Comparison of ENCODE assay signal across 19 mouse cellular contexts in genomic region chr5:117271945-117272344, GRCm38 (mm10). TPM values are rescaled to one million over a fixed set of nuclear protein-coding genes. Genes with fewer than 3 reads are reported as not detected.
DNase-seq lines count a peak whose midpoint lies in the region; ATAC-seq lines count a peak whose summit lies in the region.
"Had no signal": no experiment of that assay in that cellular context is flagged by ENCODE, and none has a peak within 500 bp of the region (broad histone marks: within the 10 kb centered on the region; RNA-seq: fewer than 3 reads in every experiment).

No protein-coding gene starts in this region.

- no peak overlapping the region for H3K4me3 ChIP-seq in forebrain, embryonic 11.5 days (ENCODE audit: low read depth, low read length)
- H3K4me3 ChIP-seq: heart, embryonic 15.5 days; hindbrain, embryonic 12.5 days; liver, embryonic 12.5 days; lung, embryonic 15.5 days; stomach, embryonic 15.5 days had no signal

- no peaks in the 10 kb centered on the region for H3K9me3 ChIP-seq in forebrain, embryonic 11.5 days (ENCODE audit: control insufficient read depth, low read length)
- H3K9me3 ChIP-seq: heart, embryonic 15.5 days; hindbrain, embryonic 12.5 days; liver, embryonic 12.5 days; lung, embryonic 15.5 days; stomach, embryonic 15.5 days had no signal

- no peak overlapping the region for H3K27ac ChIP-seq in forebrain, embryonic 11.5 days (ENCODE audit: low read depth, low read length)
- H3K27ac ChIP-seq: heart, embryonic 15.5 days; hindbrain, embryonic 12.5 days; kidney, postnatal 0 days; liver, embryonic 12.5 days; lung, embryonic 15.5 days; stomach, embryonic 15.5 days had no signal

- 90% methylated on average over 14 of the region's 14 CpGs for WGBS in forebrain, embryonic 11.5 days

- H3K36me3 ChIP-seq in forebrain, embryonic 11.5 days (ENCODE audit: control insufficient read depth, insufficient read depth, low read length): no peaks in the 10 kb centered on the region
- H3K36me3 ChIP-seq: heart, embryonic 15.5 days; lung, embryonic 15.5 days had no signal

- no peak for ATAC-seq in forebrain, embryonic 11.5 days (replicated peaks; ENCODE audit: low FRiP score)
- ATAC-seq: intestine, embryonic 16.5 days; liver, embryonic 12.5 days had no signal

- intact Hi-C loops in left cerebral cortex, postnatal 25 days (cut with DNase I): no loop called here

- no peaks in the 10 kb centered on the region for H3K4me1 ChIP-seq in forebrain, embryonic 11.5 days (replicated peaks; ENCODE audit: control insufficient read depth, insufficient read depth, low read length)
- H3K4me1 ChIP-seq: heart, embryonic 15.5 days; hindbrain, embryonic 12.5 days; liver, embryonic 12.5 days; lung, embryonic 15.5 days; stomach, embryonic 15.5 days had no signal

- H3K9ac ChIP-seq in forebrain, embryonic 11.5 days (ENCODE audit: low read length): no peak overlapping the region
- H3K9ac ChIP-seq: heart, embryonic 15.5 days; hindbrain, embryonic 12.5 days; liver, embryonic 12.5 days; lung, embryonic 15.5 days; stomach, embryonic 15.5 days had no signal

- H3K27me3 ChIP-seq in forebrain, embryonic 11.5 days (ENCODE audit: control insufficient read depth, insufficient read depth, low read length): no peaks in the 10 kb centered on the region
- H3K27me3 ChIP-seq: heart, embryonic 15.5 days; hindbrain, embryonic 12.5 days; liver, embryonic 12.5 days; lung, embryonic 15.5 days; stomach, embryonic 15.5 days had no signal

- DNase-seq in cerebellum, adult 18-20 months: peak; percentile 28 to 44
- DNase-seq in cerebellum, adult 9-11 months: no peak
- peak; percentile 89 for DNase-seq in brain, adult 2 months (ENCODE audit: low read depth, low spot score)
- DNase-seq in layer of hippocampus, adult 8-10 months (ENCODE audit: low spot score in 2 of 2): peak; percentile 68 to 74
- peak; percentile 64 to 94 for DNase-seq in left cerebral cortex, postnatal 25 days (ENCODE audit: low spot score in 2 of 2)
- no peak for DNase-seq in yolk sac, embryonic 10.5 days (ENCODE audit: low spot score)
- no peak for DNase-seq in ovary, adult 18-20 months (ENCODE audit: low spot score)
- DNase-seq in forebrain, embryonic 11.5 days (ENCODE audit: low spot score): no peak
- DNase-seq: adrenal gland, postnatal 36 days; midbrain, embryonic 14.5 days; spleen, adult 18-20 months; thymus, postnatal 14 days had no signal

- no peak overlapping the region for H3K4me2 ChIP-seq in forebrain, embryonic 11.5 days (ENCODE audit: low read depth, low read length, severe bottlenecking)
- H3K4me2 ChIP-seq: heart, embryonic 15.5 days; hindbrain, embryonic 12.5 days; liver, embryonic 12.5 days; lung, embryonic 15.5 days; stomach, embryonic 15.5 days had no signal

RNA-seq across cellular contexts. Expression of gene Pebp1, which starts 15.5 kb away (rescaled TPM):
- total RNA-seq in layer of hippocampus, adult 8-10 months (2022): 100 to 1,000 TPM; 650 to 713 (median 683) TPM
- 100 to 1,000 TPM; 685 to 722 TPM for total RNA-seq in left cerebral cortex, postnatal 25 days (2021)
- polyA plus RNA-seq in forebrain, embryonic 11.5 days (2014; fragmentation: Nextera tagmentation; extraction: Ambion mirVana): 881 and 979 TPM in 2 replicates

RNA-seq across cellular contexts. Expression of gene Vsig10, which starts 46.9 kb away (rescaled TPM):
- total RNA-seq in layer of hippocampus, adult 8-10 months (2022): 1 to 10 TPM; 2.1 to 4.8 (median 3.0) TPM
- 1 to 10 TPM; 1.4 to 3.3 TPM for total RNA-seq in left cerebral cortex, postnatal 25 days (2021)
- polyA plus RNA-seq in forebrain, embryonic 11.5 days (2014; fragmentation: Nextera tagmentation; extraction: Ambion mirVana): 2.3 and 2.5 TPM in 2 replicates

Comparison
In these comparisons a context has a peak if more than half of its experiments do, and no peak if none do; other contexts are left out.
1. DNase-seq: peak in cerebellum, adult 18-20 months (2 of 2), brain, adult 2 months (single experiment), layer of hippocampus, adult 8-10 months (2 of 2) and left cerebral cortex, postnatal 25 days (2 of 2); none in cerebellum, adult 9-11 months (single experiment), yolk sac, embryonic 10.5 days (single experiment), ovary, adult 18-20 months (single experiment) and forebrain, embryonic 11.5 days (single experiment).